19 mouse cellular contexts compared by ENCODE assay signal in genomic region chr7:24413630-24414029, GRCm38 (mm10). TPM values are rescaled to one million over a fixed set of nuclear protein-coding genes. Genes with fewer than 3 reads are reported as not detected.
DNase-seq lines count a peak whose midpoint lies in the region; ATAC-seq and TF ChIP-seq lines count a peak whose summit lies in the region.
"Had no signal": no experiment of that assay in that cellular context is flagged by ENCODE, and none has a peak within 500 bp of the region (broad histone marks: within the 10 kb centered on the region; RNA-seq: fewer than 3 reads in every experiment).

No protein-coding gene starts in this region.

- 85% methylated on average over 3 of the region's 3 CpGs for WGBS in cerebellum, adult 2 months
- 88% methylated on average over 3 of the region's 3 CpGs for WGBS in hindbrain, embryonic 13.5 days
- WGBS in forebrain, embryonic 13.5 days: 90% methylated on average over 3 of the region's 3 CpGs
- 81% methylated on average over 3 of the region's 3 CpGs for WGBS in limb, embryonic 10.5 days

- H3K9ac ChIP-seq in hindbrain, embryonic 13.5 days: no peak overlapping the region
- H3K9ac ChIP-seq in forebrain, embryonic 13.5 days: no peak overlapping the region
- H3K9ac ChIP-seq: embryonic facial prominence, embryonic 12.5 days; forebrain, embryonic 12.5 days; hindbrain, embryonic 12.5 days; limb, embryonic 13.5 days; lung, embryonic 15.5 days; stomach, embryonic 15.5 days had no signal

- peaks cover 64% of the 10 kb centered on the region for H3K36me3 ChIP-seq in hindbrain, embryonic 13.5 days
- peaks cover 49% of the 10 kb centered on the region for H3K36me3 ChIP-seq in forebrain, embryonic 13.5 days (ENCODE audit: poor library complexity, severe bottlenecking)
- H3K36me3 ChIP-seq in limb, embryonic 10.5 days: peaks cover 38% of the 10 kb centered on the region
- H3K36me3 ChIP-seq: lung, embryonic 15.5 days had no signal

- no peak overlapping the region for H3K4me2 ChIP-seq in hindbrain, embryonic 13.5 days
- no peak overlapping the region for H3K4me2 ChIP-seq in forebrain, embryonic 13.5 days
- H3K4me2 ChIP-seq: embryonic facial prominence, embryonic 12.5 days; forebrain, embryonic 12.5 days; heart, embryonic 11.5 days; hindbrain, embryonic 12.5 days; limb, embryonic 13.5 days; lung, embryonic 15.5 days; stomach, embryonic 15.5 days had no signal

- no peak for TF ChIP-seq CTCF in cerebellum, adult 2 months (IDR thresholded peaks at IDR 0.05; ENCODE audit: borderline replicate concordance, insufficient read depth, low read depth, low read length)

- H3K27me3 ChIP-seq in cerebellum, adult 2 months (ENCODE audit: control insufficient read depth, insufficient read depth, low read length): no peaks in the 10 kb centered on the region
- H3K27me3 ChIP-seq in hindbrain, embryonic 13.5 days: no peaks in the 10 kb centered on the region
- no peaks in the 10 kb centered on the region for H3K27me3 ChIP-seq in forebrain, embryonic 13.5 days
- H3K27me3 ChIP-seq in limb, embryonic 10.5 days (ENCODE audit: low read depth, poor library complexity, severe bottlenecking): no peaks in the 10 kb centered on the region
- H3K27me3 ChIP-seq: embryonic facial prominence, embryonic 12.5 days; forebrain, embryonic 12.5 days; hindbrain, embryonic 12.5 days; limb, embryonic 13.5 days; lung, embryonic 15.5 days; stomach, embryonic 15.5 days had no signal

- ATAC-seq in hindbrain, embryonic 13.5 days (ENCODE audit: low FRiP score): no peak
- no peak for ATAC-seq in forebrain, embryonic 13.5 days
- ATAC-seq: midbrain, embryonic 16.5 days had no signal

- peak; percentile 2 for DNase-seq in cerebellum, adult 9-11 months
- no peak for DNase-seq in cerebellum, adult 2 months
- DNase-seq in spleen, adult 12 weeks (ENCODE audit: low spot score): peak; percentile 32
- DNase-seq in spleen, postnatal 4 days (ENCODE audit: low spot score in 2 of 2): no peak
- peak; percentile 71 to 77 for DNase-seq in spleen, postnatal 36 days (ENCODE audit: low spot score in 2 of 2)
- no peak for DNase-seq in limb, embryonic 10.5 days (ENCODE audit: low spot score)
- DNase-seq: cerebellum, postnatal 10 days; gastrocnemius, adult 2 months had no signal

- H3K27ac ChIP-seq in cerebellum, adult 2 months (ENCODE audit: insufficient read depth, low read length): no peak overlapping the region
- H3K27ac ChIP-seq in hindbrain, embryonic 13.5 days: no peak overlapping the region
- H3K27ac ChIP-seq in forebrain, embryonic 13.5 days: no peak overlapping the region
- H3K27ac ChIP-seq in limb, embryonic 10.5 days: no peak overlapping the region
- H3K27ac ChIP-seq: embryonic facial prominence, embryonic 12.5 days; forebrain, embryonic 12.5 days; gastrocnemius, adult 2 months; hindbrain, embryonic 12.5 days; kidney, postnatal 0 days; limb, embryonic 13.5 days; lung, embryonic 15.5 days; stomach, embryonic 15.5 days had no signal

- no peak overlapping the region for H3K4me3 ChIP-seq in cerebellum, adult 2 months (replicated peaks; ENCODE audit: insufficient read depth, low read depth, low read length)
- no peak overlapping the region for H3K4me3 ChIP-seq in hindbrain, embryonic 13.5 days
- H3K4me3 ChIP-seq in forebrain, embryonic 13.5 days: no peak overlapping the region
- H3K4me3 ChIP-seq in limb, embryonic 10.5 days: no peak overlapping the region
- H3K4me3 ChIP-seq: embryonic facial prominence, embryonic 12.5 days; forebrain, embryonic 12.5 days; gastrocnemius, adult 2 months; hindbrain, embryonic 12.5 days; limb, embryonic 13.5 days; lung, embryonic 15.5 days; stomach, embryonic 15.5 days had no signal

- H3K4me1 ChIP-seq in cerebellum, adult 2 months (ENCODE audit: control insufficient read depth, insufficient read depth, low read length): peaks cover 6% of the 10 kb centered on the region
- H3K4me1 ChIP-seq in hindbrain, embryonic 13.5 days (replicated peaks): no peaks in the 10 kb centered on the region
- H3K4me1 ChIP-seq in forebrain, embryonic 13.5 days: no peaks in the 10 kb centered on the region
- H3K4me1 ChIP-seq in limb, embryonic 10.5 days: peaks cover 11% of the 10 kb centered on the region
- H3K4me1 ChIP-seq: embryonic facial prominence, embryonic 12.5 days; lung, embryonic 15.5 days; stomach, embryonic 15.5 days had no signal

- H3K9me3 ChIP-seq in hindbrain, embryonic 13.5 days: no peaks in the 10 kb centered on the region
- no peaks in the 10 kb centered on the region for H3K9me3 ChIP-seq in forebrain, embryonic 13.5 days (replicated peaks)
- no peaks in the 10 kb centered on the region for H3K9me3 ChIP-seq in limb, embryonic 10.5 days (replicated peaks)
- H3K9me3 ChIP-seq: embryonic facial prominence, embryonic 12.5 days; forebrain, embryonic 12.5 days; hindbrain, embryonic 12.5 days; limb, embryonic 13.5 days; lung, embryonic 15.5 days; stomach, embryonic 15.5 days had no signal

- TF ChIP-seq POLR2A in cerebellum, adult 2 months (IDR thresholded peaks at IDR 0.05; ENCODE audit: borderline replicate concordance, insufficient read depth, low read length): no peak

RNA-seq across cellular contexts. Expression of gene Smg9, which starts 14.2 kb away (rescaled TPM):
- polyA plus RNA-seq in cerebellum, adult 2 months (2012; rRNA removed): 89.3 and 95.5 TPM in 2 replicates
- 31.3 and 35.9 TPM in 2 replicates for polyA plus RNA-seq in hindbrain, embryonic 13.5 days (2015; fragmentation: Nextera tagmentation; extraction: Ambion mirVana)
- polyA plus RNA-seq in forebrain, embryonic 13.5 days (2015; fragmentation: Nextera tagmentation; extraction: Ambion mirVana): 25.7 and 30.4 TPM in 2 replicates
- polyA plus RNA-seq in limb, embryonic 10.5 days (2016; fragmentation: Nextera tagmentation; extraction: Ambion mirVana): 28.3 and 29.0 TPM in 2 replicates

RNA-seq across cellular contexts. Expression of gene Irgc1, which starts 38.5 kb away (rescaled TPM):
- not detected in 2 replicates for polyA plus RNA-seq in cerebellum, adult 2 months (2012; rRNA removed)
- polyA plus RNA-seq in hindbrain, embryonic 13.5 days (2015; fragmentation: Nextera tagmentation; extraction: Ambion mirVana): not detected in 2 replicates
- polyA plus RNA-seq in forebrain, embryonic 13.5 days (2015; fragmentation: Nextera tagmentation; extraction: Ambion mirVana): 0.15 TPM in 1 of 2 replicates, not detected in the other
- not detected in 2 replicates for polyA plus RNA-seq in limb, embryonic 10.5 days (2016; fragmentation: Nextera tagmentation; extraction: Ambion mirVana)
- polyA plus RNA-seq: embryonic facial prominence, embryonic 12.5 days; forebrain, embryonic 12.5 days; heart, embryonic 11.5 days; hindbrain, embryonic 12.5 days; kidney, postnatal 0 days; limb, embryonic 13.5 days; lung, embryonic 15.5 days; midbrain, embryonic 16.5 days; stomach, embryonic 15.5 days had no signal

RNA-seq across cellular contexts. Expression of gene Kcnn4, which starts 43.6 kb away (rescaled TPM):
- polyA plus RNA-seq in cerebellum, adult 2 months (2012; rRNA removed): 0.49 and 0.59 TPM in 2 replicates
- polyA plus RNA-seq in hindbrain, embryonic 13.5 days (2015; fragmentation: Nextera tagmentation; extraction: Ambion mirVana): 1.2 and 1.5 TPM in 2 replicates
- polyA plus RNA-seq in forebrain, embryonic 13.5 days (2015; fragmentation: Nextera tagmentation; extraction: Ambion mirVana): 0.40 and 0.44 TPM in 2 replicates
- 3.6 and 4.0 TPM in 2 replicates for polyA plus RNA-seq in limb, embryonic 10.5 days (2016; fragmentation: Nextera tagmentation; extraction: Ambion mirVana)

RNA-seq across cellular contexts. Expression of gene Plaur, which starts 48.7 kb away (rescaled TPM):
- polyA plus RNA-seq in cerebellum, adult 2 months (2012; rRNA removed): 0.79 and 0.97 TPM in 2 replicates
- polyA plus RNA-seq in hindbrain, embryonic 13.5 days (2015; fragmentation: Nextera tagmentation; extraction: Ambion mirVana): 1.2 and 1.6 TPM in 2 replicates
- 1.3 TPM in 2 replicates for polyA plus RNA-seq in forebrain, embryonic 13.5 days (2015; fragmentation: Nextera tagmentation; extraction: Ambion mirVana)
- polyA plus RNA-seq in limb, embryonic 10.5 days (2016; fragmentation: Nextera tagmentation; extraction: Ambion mirVana): 2.2 and 2.5 TPM in 2 replicates

Comparison
In these comparisons a context has a peak if more than half of its experiments do, and no peak if none do; other contexts are left out.
1. DNase-seq: peak in cerebellum, adult 9-11 months (single experiment), spleen, adult 12 weeks (single experiment) and spleen, postnatal 36 days (2 of 2); none in cerebellum, adult 2 months (0 of 2), spleen, postnatal 4 days (0 of 2) and limb, embryonic 10.5 days (single experiment).